In genomic region chr8:8802761-8803340, GRCm38 (mm10) we compare ENCODE assay signal across 24 mouse cellular contexts.
DNase-seq lines count a peak whose midpoint lies in the region; ATAC-seq lines count a peak whose summit lies in the region.
"Had no signal": no experiment of that assay in that cellular context is flagged by ENCODE, and none has a peak within 500 bp of the region (broad histone marks: within the 10 kb centered on the region; RNA-seq: fewer than 3 reads in every experiment).

No protein-coding gene starts in this region.

- H3K36me3 ChIP-seq in midbrain, embryonic 13.5 days, result no peaks in the 10 kb centered on the region
- H3K36me3 ChIP-seq in midbrain, embryonic 11.5 days (ENCODE audit: control insufficient read depth, insufficient read depth, low read length), result no peaks in the 10 kb centered on the region
- no peaks in the 10 kb centered on the region for H3K36me3 ChIP-seq in hindbrain, embryonic 12.5 days
- no peaks in the 10 kb centered on the region for H3K36me3 ChIP-seq in midbrain, embryonic 15.5 days (replicated peaks)
- H3K36me3 ChIP-seq: embryonic facial prominence, embryonic 15.5 days; limb, embryonic 15.5 days had no signal

- no peak overlapping the region for H3K9ac ChIP-seq in midbrain, embryonic 13.5 days (replicated peaks)
- H3K9ac ChIP-seq in midbrain, embryonic 11.5 days (ENCODE audit: low read length), result no peak overlapping the region
- H3K9ac ChIP-seq in hindbrain, embryonic 12.5 days, result no peak overlapping the region
- H3K9ac ChIP-seq in midbrain, embryonic 15.5 days, result no peak overlapping the region
- H3K9ac ChIP-seq: embryonic facial prominence, embryonic 15.5 days; limb, embryonic 15.5 days; liver, embryonic 14.5 days; lung, embryonic 14.5 days had no signal

- H3K4me3 ChIP-seq in midbrain, embryonic 13.5 days (replicated peaks), result no peak overlapping the region
- no peak overlapping the region for H3K4me3 ChIP-seq in midbrain, embryonic 11.5 days (ENCODE audit: low read depth, low read length)
- no peak overlapping the region for H3K4me3 ChIP-seq in hindbrain, embryonic 12.5 days
- no peak overlapping the region for H3K4me3 ChIP-seq in midbrain, embryonic 15.5 days
- H3K4me3 ChIP-seq: embryonic facial prominence, embryonic 15.5 days; layer of hippocampus, adult 2 months; limb, embryonic 15.5 days had no signal

- 61% methylated on average over 6 of the region's 6 CpGs for WGBS in midbrain, embryonic 13.5 days
- 77% methylated on average over 6 of the region's 6 CpGs for WGBS in midbrain, embryonic 11.5 days
- WGBS in hindbrain, embryonic 12.5 days, result 73% methylated on average over 6 of the region's 6 CpGs
- 52% methylated on average over 6 of the region's 6 CpGs for WGBS in midbrain, embryonic 15.5 days

- 0 out of 2 replicates have a peak, but pooled peaks have one; percentile 40 for ATAC-seq in midbrain, embryonic 13.5 days
- no peak for ATAC-seq in midbrain, embryonic 11.5 days (ENCODE audit: low FRiP score)
- 0 out of 2 replicates have a peak, but pooled peaks have one; percentile 58 for ATAC-seq in hindbrain, embryonic 12.5 days (ENCODE audit: low FRiP score)
- peak; percentile 86 for ATAC-seq in midbrain, embryonic 15.5 days (replicated peaks)
- ATAC-seq: intestine, embryonic 16.5 days had no signal

- H3K4me2 ChIP-seq in midbrain, embryonic 13.5 days (replicated peaks), result no peak overlapping the region
- no peak overlapping the region for H3K4me2 ChIP-seq in midbrain, embryonic 11.5 days
- H3K4me2 ChIP-seq in hindbrain, embryonic 12.5 days (replicated peaks), result no peak overlapping the region
- H3K4me2 ChIP-seq in midbrain, embryonic 15.5 days, result no peak overlapping the region
- H3K4me2 ChIP-seq: embryonic facial prominence, embryonic 15.5 days; heart, embryonic 11.5 days; limb, embryonic 15.5 days; lung, embryonic 14.5 days had no signal

- H3K27me3 ChIP-seq in midbrain, embryonic 13.5 days, result no peaks in the 10 kb centered on the region
- H3K27me3 ChIP-seq in midbrain, embryonic 11.5 days (ENCODE audit: control insufficient read depth, insufficient read depth, low read length), result no peaks in the 10 kb centered on the region
- H3K27me3 ChIP-seq in hindbrain, embryonic 12.5 days, result no peaks in the 10 kb centered on the region
- no peaks in the 10 kb centered on the region for H3K27me3 ChIP-seq in midbrain, embryonic 15.5 days (replicated peaks)
- H3K27me3 ChIP-seq: embryonic facial prominence, embryonic 15.5 days; limb, embryonic 15.5 days had no signal

- H3K9me3 ChIP-seq in midbrain, embryonic 13.5 days, result no peaks in the 10 kb centered on the region
- no peaks in the 10 kb centered on the region for H3K9me3 ChIP-seq in midbrain, embryonic 11.5 days (ENCODE audit: control insufficient read depth, low read length)
- no peaks in the 10 kb centered on the region for H3K9me3 ChIP-seq in hindbrain, embryonic 12.5 days (replicated peaks)
- H3K9me3 ChIP-seq in midbrain, embryonic 15.5 days, result no peaks in the 10 kb centered on the region
- H3K9me3 ChIP-seq: embryonic facial prominence, embryonic 15.5 days; limb, embryonic 15.5 days had no signal

- H3K4me1 ChIP-seq in midbrain, embryonic 13.5 days (replicated peaks), result peaks cover 8% of the 10 kb centered on the region
- H3K4me1 ChIP-seq in midbrain, embryonic 11.5 days (ENCODE audit: control insufficient read depth, insufficient read depth, low read length), result no peaks in the 10 kb centered on the region
- peaks cover 10% of the 10 kb centered on the region for H3K4me1 ChIP-seq in hindbrain, embryonic 12.5 days
- peaks cover 4% of the 10 kb centered on the region for H3K4me1 ChIP-seq in midbrain, embryonic 15.5 days
- H3K4me1 ChIP-seq: embryonic facial prominence, embryonic 15.5 days had no signal

- no peak for DNase-seq in midbrain, embryonic 11.5 days (ENCODE audit: low spot score, missing footprints)
- peak; percentile 51 for DNase-seq in brain, embryonic 18.5 days (ENCODE audit: low read depth, low spot score)
- no peak for DNase-seq in left cerebral cortex, adult 18-20 months (ENCODE audit: low spot score in 2 of 2)
- DNase-seq in left cerebral cortex, adult 11 months (ENCODE audit: low spot score), result no peak
- no peak for DNase-seq in adrenal gland, postnatal 10 days
- DNase-seq: adrenal gland, postnatal 36 days; cerebellum, adult 8-10 months; cerebellum, postnatal 36 days; gastrocnemius, postnatal 10 days; heart, adult 11 months; kidney, adult 9 months; kidney, postnatal 14 days; lung, embryonic 14.5 days; lung, postnatal 36 days; thymus, adult 2 months had no signal

- no peak overlapping the region for H3K27ac ChIP-seq in midbrain, embryonic 13.5 days
- no peak overlapping the region for H3K27ac ChIP-seq in midbrain, embryonic 11.5 days (ENCODE audit: low read depth, low read length)
- H3K27ac ChIP-seq in hindbrain, embryonic 12.5 days, result no peak overlapping the region
- H3K27ac ChIP-seq in midbrain, embryonic 15.5 days, result no peak overlapping the region
- H3K27ac ChIP-seq: embryonic facial prominence, embryonic 15.5 days; layer of hippocampus, adult 2 months; limb, embryonic 15.5 days; liver, embryonic 14.5 days had no signal
